Mouse (Mus musculus) heart, embryonic 14.5 days (tissue): Measurements from ENCODE around the gene Suv39h2. TPM values are rescaled to one million over a fixed set of nuclear protein-coding genes. Genes with fewer than 3 reads are reported as not detected.

Experiments used
- ATAC-seq: fragments of 200-750 bp; cut with Nextera tagmentation; 2 replicates; pipeline ENCODE4 v1.8.0; 2017; ENCODE audit warnings: low read depth, moderate TSS enrichment; ENCODE audit not compliant: insufficient number of reproducible peaks, insufficient read depth, low FRiP score
- H3K27ac ChIP-seq, 2 experiments: fragments of 200-500 bp in 1 of 2; fragments of 300-500 bp in 1 of 2; sonication (generic) in 1 of 2; replicated peaks in 1 of 2; 2 replicates each; pipeline ENCODE4 v1.5.1; 2012 to 2014; ENCODE audit warnings: low read depth in 2 of 2, low read length in 2 of 2, control low read depth in 1 of 2, mild to moderate bottlenecking in 1 of 2, mixed read lengths in 1 of 2; ENCODE audit not compliant: control insufficient read depth in 1 of 2, insufficient read depth in 1 of 2
- H3K27me3 ChIP-seq: fragments of 300-500 bp; sonication (generic); 2 replicates; pipeline ENCODE4 v1.6.1; 2014; ENCODE audit warnings: mild to moderate bottlenecking, low read length, control low read depth; ENCODE audit not compliant: control insufficient read depth, insufficient read depth
- H3K36me3 ChIP-seq: fragments of 300-500 bp; sonication (generic); 2 replicates; pipeline ENCODE4 v1.6.1; 2014; ENCODE audit warnings: mild to moderate bottlenecking, control low read depth, low read length, mixed read lengths; ENCODE audit not compliant: control insufficient read depth, insufficient read depth
- H3K4me1 ChIP-seq, 2 experiments: fragments of 200-500 bp in 1 of 2; fragments of 300-500 bp in 1 of 2; sonication (generic) in 1 of 2; 2 replicates each; pipeline ENCODE4 v1.6.1; 2012 to 2014; ENCODE audit warnings: low read length in 2 of 2, control low read depth in 1 of 2, mixed read lengths in 1 of 2; ENCODE audit not compliant: control insufficient read depth in 2 of 2, insufficient read depth in 2 of 2
- H3K4me2 ChIP-seq: fragments of 300-500 bp; sonication (generic); 2 replicates; pipeline ENCODE4 v1.6.1; 2014; ENCODE audit warnings: mild to moderate bottlenecking, low read length
- H3K4me3 ChIP-seq, 2 experiments: fragments of 200-500 bp in 1 of 2; fragments of 300-500 bp in 1 of 2; sonication (generic) in 1 of 2; 2 replicates each; pipeline ENCODE4 v1.5.1; 2012 to 2014; ENCODE audit warnings: low read length in 2 of 2, mild to moderate bottlenecking in 2 of 2, control low read depth in 1 of 2, low read depth in 1 of 2, moderate library complexity in 1 of 2; ENCODE audit not compliant: control insufficient read depth in 1 of 2, insufficient read depth in 1 of 2
- H3K9ac ChIP-seq: fragments of 300-500 bp; sonication (generic); 2 replicates; pipeline ENCODE4 v1.6.1; 2014; ENCODE audit warnings: mild to moderate bottlenecking, low read length
- H3K9me3 ChIP-seq: fragments of 300-500 bp; sonication (generic); 2 replicates; pipeline ENCODE4 v1.6.1; 2016; ENCODE audit warnings: low read length, control low read depth; ENCODE audit not compliant: control insufficient read depth
- WGBS: fragments of 180-500 bp; shearing (Covaris S2); extraction: QIAGEN DNeasy Blood & Tissue Kit; methylation state at CpG from one replicate; pipeline ENCODE4 v1.1.7; 2014; 5-methylcytosine and 5-hydroxymethylcytosine counted together
- polyA plus RNA-seq: library from polyadenylated mRNA; unstranded; fragments of >200 nt; fragmentation: Nextera tagmentation; extraction: Ambion mirVana; gene quantifications from 2 replicates; pipeline ENCODE4 v1.2.1, GENCODE M21; 2014

Suv39h2 gene
- polyA plus RNA-seq = 6.9 and 8.3 TPM in 2 replicates

DNA sequence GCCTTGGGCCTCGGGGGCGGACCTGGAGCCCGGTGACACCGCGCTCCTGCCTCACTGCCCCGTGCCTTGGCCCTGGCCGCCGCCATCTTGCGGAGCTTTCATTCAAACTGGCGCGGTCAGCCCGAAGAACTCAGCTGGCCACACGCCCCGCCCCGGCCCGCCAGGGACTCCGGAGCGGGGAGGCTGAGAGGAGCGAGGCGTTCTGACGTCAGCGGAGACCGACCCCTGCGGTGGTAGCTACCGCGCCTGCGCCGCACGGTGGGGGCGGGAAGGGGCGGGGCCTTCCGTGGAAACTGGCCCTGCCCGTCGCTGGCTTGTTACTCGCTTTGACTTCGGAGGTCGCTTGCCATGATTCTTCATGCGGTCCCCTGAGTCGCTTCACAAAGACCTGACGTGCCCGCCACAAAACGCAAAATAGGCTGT is at the start of gene Suv39h2:
Suv39h2 (minus strand) TSS at position 171 of the 423 bp plus-strand sequence.
- peaks cover 3% of the 10 kb centered on the region; the same call in 1 of the 2 replicates for H3K36me3 ChIP-seq
- H3K4me3 ChIP-seq = peak within 1 kb of the TSS; percentile 95 to 97
- no peaks in the 10 kb centered on the region for H3K27me3 ChIP-seq
- peak; percentile 98 for ATAC-seq
- 0 out of 4 replicates have a peak, but pooled peaks cover 0 to 10% of the 10 kb centered on the region in 2 experiments for H3K4me1 ChIP-seq
- peak within 1 kb of the TSS; percentile 83 for H3K9ac ChIP-seq
- no peaks in the 10 kb centered on the region for H3K9me3 ChIP-seq
- peak within 1 kb of the TSS; percentile 76 for H3K4me2 ChIP-seq
- peak within 1 kb of the TSS; percentile 81 to 86 for H3K27ac ChIP-seq
- WGBS = under 1% methylated on average over 42 of the region's 42 CpGs

DNA sequence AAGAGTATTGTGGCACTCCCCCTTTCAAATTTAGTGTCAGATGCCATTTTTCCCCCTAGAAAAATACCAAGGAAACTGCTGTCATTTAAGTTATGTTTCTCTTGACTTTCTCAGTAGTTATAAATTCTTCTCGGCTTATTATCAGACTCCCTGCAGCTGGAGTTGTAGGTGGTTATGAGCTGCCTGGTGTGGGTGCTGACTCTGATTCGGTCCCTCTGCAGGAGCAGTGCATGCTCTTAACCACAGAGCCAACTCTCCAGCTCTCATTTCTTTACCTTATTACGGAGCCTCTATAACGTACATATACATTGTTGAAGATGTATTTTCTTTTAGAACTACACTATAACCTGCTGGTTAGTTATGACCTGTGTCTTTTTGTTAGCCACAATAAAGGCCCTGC is 47.7 kb upstream of the Suv39h2 start:
- WGBS = 73% methylated on average over 4 of the region's 4 CpGs

DNA sequence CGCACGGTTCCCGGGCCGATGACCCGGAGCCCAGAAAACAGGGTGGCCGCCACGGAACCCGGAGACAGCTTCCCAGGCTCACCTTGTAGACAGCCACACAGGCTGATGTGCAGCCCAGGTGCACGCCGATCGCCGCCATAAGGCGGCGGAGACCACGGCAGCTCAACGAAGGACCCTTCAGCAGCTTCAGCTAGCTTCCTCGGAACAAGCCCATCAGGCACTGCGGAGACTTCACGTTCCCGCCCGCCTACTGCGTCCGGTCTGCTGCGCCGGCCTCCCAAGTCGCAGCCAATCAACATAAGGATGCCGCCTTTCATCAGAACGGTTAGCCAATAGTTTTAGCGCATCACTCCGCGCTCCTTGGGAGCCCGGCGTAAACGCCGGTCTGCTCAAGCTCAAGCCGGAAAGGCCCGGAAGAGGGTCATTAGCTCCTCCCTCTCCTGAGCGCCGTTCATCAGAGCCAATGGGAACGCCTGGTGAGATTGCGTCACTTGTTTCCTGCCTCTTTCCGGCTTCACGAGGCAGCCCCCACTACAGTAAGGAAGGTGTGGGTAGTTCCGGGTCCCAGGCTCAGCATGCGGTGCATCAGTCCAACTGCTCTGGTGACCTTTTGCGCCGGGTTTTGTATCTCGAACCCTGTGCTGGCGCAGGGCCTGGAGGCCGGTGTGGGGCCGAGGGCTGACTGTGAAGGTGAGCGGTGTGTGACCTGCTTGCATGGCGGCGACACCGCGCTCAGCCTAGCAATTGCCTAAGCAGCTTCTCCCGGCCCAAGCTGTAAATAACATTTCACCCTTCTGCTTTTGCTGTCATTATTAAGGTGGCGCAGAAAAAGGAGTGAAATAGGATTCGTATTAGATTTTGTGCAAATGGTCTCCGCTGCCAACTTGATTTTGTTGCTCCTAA is 38.0 kb upstream of the Suv39h2 start, which contains the start of the genes Gm45902, Hspa14 and Cdnf:
Gm45902 (minus strand) TSS at position 239 of the 903 bp plus-strand sequence.
Hspa14 (minus strand) TSS at position 263 of the 903 bp plus-strand sequence.
Cdnf (plus strand) TSS at position 479 of the 903 bp plus-strand sequence.
- Histone ChIP-seq H3K27ac (peak within 1 kb of the TSS; percentile 70 to 82), H3K4me2 (peak within 1 kb of the TSS; percentile 84), H3K27me3 (no peaks in the 10 kb centered on the region), H3K4me3 (peak within 1 kb of the TSS; percentile 71 to 81), H3K36me3 (peaks cover 31% of the 10 kb centered on the region), H3K4me1 (peaks cover 0 to 9% of the 10 kb centered on the region in 2 experiments; a peak in 3 of 4 replicates), H3K9me3 (no peaks in the 10 kb centered on the region), H3K9ac (peak within 1 kb of the TSS; percentile 85)
- peak; percentile 100 for ATAC-seq
- under 1% methylated on average over 60 of the region's 60 CpGs for WGBS

More for the DNA sequence above, 47.7 kb upstream of the Suv39h2 start:
- H3K36me3 ChIP-seq = no peaks in the 10 kb centered on the region
- no peak overlapping the region for H3K9ac ChIP-seq
- no peaks in the 10 kb centered on the region for H3K4me1 ChIP-seq
- no peak for ATAC-seq
- H3K9me3 ChIP-seq = no peaks in the 10 kb centered on the region
- H3K27me3 ChIP-seq = no peaks in the 10 kb centered on the region
- no peak overlapping the region for H3K4me3 ChIP-seq
- no peak overlapping the region for H3K4me2 ChIP-seq
- no peak overlapping the region for H3K27ac ChIP-seq

DNA sequence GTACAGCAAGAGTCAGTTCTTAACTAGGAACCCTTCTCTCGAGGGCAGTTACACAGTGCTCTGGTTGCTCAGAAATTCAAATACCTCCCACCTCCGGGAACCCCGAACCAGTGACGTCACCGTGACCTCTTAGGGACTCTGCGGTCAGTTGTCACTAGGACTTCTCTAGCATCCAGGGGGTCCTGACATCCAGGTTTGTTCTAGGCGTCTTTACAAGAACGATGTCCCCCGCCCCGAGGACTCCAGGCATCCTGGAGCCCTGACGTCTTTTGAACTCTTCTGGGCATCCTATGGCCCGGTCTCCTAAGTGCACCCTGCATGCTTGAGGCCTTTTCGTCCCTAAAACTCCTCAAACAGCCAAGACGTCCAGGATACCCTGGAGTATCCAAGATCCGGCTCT is 37.2 kb upstream of the Suv39h2 start:
- no peaks in the 10 kb centered on the region for H3K9me3 ChIP-seq
- H3K27me3 ChIP-seq = no peaks in the 10 kb centered on the region
- peaks cover 34% of the 10 kb centered on the region for H3K36me3 ChIP-seq
- peak overlapping the region; percentile 53 to 68 for H3K27ac ChIP-seq
- WGBS = under 1% methylated on average over 15 of the region's 15 CpGs
- peak overlapping the region; percentile 71 to 81 for H3K4me3 ChIP-seq
- H3K4me1 ChIP-seq = peaks cover 0 to 9% of the 10 kb centered on the region in 2 experiments; a peak in 3 of 4 replicates
- ATAC-seq = peak; percentile 2
- H3K9ac ChIP-seq = peak overlapping the region; percentile 85
- H3K4me2 ChIP-seq = peak overlapping the region; percentile 84

DNA sequence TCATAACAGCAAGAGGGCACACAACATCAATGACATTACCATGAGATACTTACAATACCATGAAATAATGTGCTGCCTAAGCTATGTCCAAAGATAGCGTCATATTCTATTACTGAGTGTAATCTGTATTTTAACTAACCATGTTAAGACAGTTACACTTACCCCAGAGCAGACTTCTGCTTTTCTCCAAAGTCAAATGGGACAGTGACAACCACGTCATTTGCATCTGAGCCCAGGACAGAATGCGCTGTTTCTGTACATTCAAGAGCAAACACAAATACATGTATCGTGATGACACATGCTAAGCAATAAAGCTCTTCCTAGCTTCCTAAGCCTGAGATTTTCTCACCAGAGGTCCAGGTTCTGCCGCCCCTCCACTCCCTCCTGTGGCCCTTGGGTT is 26.1 kb upstream of the Suv39h2 start:
- no peak overlapping the region for H3K4me3 ChIP-seq
- no peak overlapping the region for H3K4me2 ChIP-seq
- H3K36me3 ChIP-seq = peaks cover 79% of the 10 kb centered on the region
- ATAC-seq = no peak
- H3K9me3 ChIP-seq = no peaks in the 10 kb centered on the region
- H3K9ac ChIP-seq = no peak overlapping the region
- no peaks in the 10 kb centered on the region for H3K4me1 ChIP-seq
- 91% methylated on average over 5 of the region's 5 CpGs for WGBS
- H3K27me3 ChIP-seq = no peaks in the 10 kb centered on the region
- no peak overlapping the region for H3K27ac ChIP-seq

DNA sequence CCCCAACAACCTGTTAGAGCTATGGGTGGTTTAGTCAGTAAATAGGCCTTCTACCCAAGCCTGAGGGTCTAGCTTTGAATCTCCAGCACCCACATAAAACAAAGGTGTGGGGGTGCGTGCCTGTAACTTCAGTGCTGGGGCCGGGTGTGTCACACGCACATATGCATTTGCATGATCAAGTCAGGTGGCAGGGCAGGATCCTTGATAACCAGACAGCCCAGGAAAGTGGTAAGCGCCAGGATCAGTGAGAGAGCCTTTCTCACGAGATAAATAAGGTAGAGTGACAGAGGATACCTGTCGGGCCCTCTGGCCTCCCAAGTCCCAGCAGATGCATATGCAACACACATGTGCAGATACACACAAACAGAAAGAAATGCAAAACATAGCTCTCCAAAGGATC is 24.7 kb upstream of the Suv39h2 start:
- Histone ChIP-seq H3K27me3 (no peaks in the 10 kb centered on the region), H3K36me3 (peaks cover 81% of the 10 kb centered on the region), H3K9ac (no peak overlapping the region), H3K9me3 (no peaks in the 10 kb centered on the region), H3K4me3 (no peak overlapping the region), H3K4me2 (no peak overlapping the region), H3K27ac (no peak overlapping the region), H3K4me1 (no peaks in the 10 kb centered on the region)
- WGBS = 87% methylated on average over 6 of the region's 6 CpGs
- no peak for ATAC-seq

DNA sequence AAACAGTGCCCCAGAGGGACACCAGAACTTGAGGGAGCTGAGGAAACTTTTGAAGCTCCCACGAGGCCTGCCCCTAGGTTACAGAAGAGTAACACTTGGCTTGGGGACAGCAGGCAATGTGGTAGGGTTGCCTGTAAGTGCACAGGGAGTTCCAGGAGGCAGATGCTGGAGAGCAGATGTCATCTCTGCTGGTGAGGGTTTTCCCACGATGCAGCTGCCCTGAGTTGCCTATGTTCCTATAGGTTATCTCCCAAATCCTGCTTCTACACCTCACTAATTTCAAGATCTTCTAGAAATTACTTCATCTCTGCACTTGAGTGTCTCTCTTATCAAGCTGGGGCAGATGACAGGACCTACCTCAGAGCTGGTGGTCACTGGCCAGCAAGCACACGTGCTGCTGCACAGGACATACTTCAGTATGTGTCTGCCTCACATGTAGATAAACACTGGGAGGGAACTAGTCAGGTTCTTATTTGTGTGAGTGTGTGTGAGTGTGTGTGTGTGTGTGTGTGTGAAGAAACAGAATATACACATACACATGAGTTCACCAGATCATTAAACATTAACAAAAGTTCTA is 19.1 kb upstream of the Suv39h2 start:
- peaks cover 88% of the 10 kb centered on the region for H3K36me3 ChIP-seq
- H3K9ac ChIP-seq = no peak overlapping the region
- 78% methylated on average over 3 of the region's 3 CpGs for WGBS
- no peak overlapping the region for H3K27ac ChIP-seq
- no peaks in the 10 kb centered on the region for H3K9me3 ChIP-seq
- H3K27me3 ChIP-seq = no peaks in the 10 kb centered on the region
- no peak overlapping the region for H3K4me2 ChIP-seq
- ATAC-seq = no peak
- H3K4me3 ChIP-seq = no peak overlapping the region
- H3K4me1 ChIP-seq = no peaks in the 10 kb centered on the region
